Mouse (Mus musculus) large intestine, adult 2 months (tissue): ENCODE measurements at regions not wholly inside any gene's neighbourhood (a gene's known extent, or its start where the extent isn't known, plus 50 kb on each side); places are given as distances from the start of the nearest gene placed in this dataset.

Experiments used
- DNase-seq: peaks from one replicate; pipeline ENCODE4 v3.0.0-alpha.2; 2012; ENCODE audit warnings: low read depth, low spot score
- WGBS: fragments of 180-500 bp; shearing (Covaris S2); methylation state at CpG from one replicate; pipeline ENCODE4 v1.1.7; 2018; 5-methylcytosine and 5-hydroxymethylcytosine counted together

DNA sequence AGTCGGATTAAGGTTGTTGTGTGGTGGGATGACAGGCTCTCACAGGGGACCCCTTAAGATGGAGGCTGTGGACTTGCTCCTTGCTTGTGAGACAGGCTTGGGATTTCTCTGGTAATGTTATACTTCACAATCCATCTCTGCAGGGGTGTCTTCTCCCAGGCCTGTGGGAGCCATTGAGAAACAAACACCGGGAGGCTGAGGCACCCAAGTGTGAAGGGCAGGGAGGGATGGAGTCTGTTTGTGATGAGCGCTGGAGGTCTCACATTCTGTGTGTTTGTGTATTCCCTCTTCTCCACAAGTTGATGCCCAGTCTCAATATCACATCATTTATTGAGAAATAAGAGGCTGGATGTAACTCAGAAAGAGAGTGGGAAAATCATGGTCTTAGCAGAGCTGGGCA lies 483.9 kb upstream of the Tbx3 start:
- no peak for DNase-seq
- WGBS: 86% methylated on average over 3 of the region's 3 CpGs

DNA sequence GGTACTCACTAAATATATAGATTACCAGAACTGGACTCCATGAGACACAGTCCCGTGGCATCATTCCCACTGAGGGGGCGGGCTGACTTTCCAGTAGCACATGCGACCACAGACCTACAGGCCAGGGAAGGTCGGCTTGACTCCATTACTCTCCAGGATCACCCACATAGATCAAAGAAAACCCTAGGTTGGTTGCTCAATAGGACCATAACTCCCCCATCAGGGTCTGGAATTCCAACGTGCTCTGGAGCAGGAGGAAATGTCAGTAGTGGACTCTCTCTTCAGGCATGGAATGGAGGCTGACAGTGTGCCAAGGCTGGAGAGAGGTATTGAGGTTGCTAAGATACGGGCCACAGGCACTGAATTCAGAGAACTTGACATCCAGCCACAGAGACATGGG lies 482.0 kb upstream of the Tbx3 start:
- no peak for DNase-seq
- WGBS: 63% methylated on average over 6 of the region's 6 CpGs

DNA sequence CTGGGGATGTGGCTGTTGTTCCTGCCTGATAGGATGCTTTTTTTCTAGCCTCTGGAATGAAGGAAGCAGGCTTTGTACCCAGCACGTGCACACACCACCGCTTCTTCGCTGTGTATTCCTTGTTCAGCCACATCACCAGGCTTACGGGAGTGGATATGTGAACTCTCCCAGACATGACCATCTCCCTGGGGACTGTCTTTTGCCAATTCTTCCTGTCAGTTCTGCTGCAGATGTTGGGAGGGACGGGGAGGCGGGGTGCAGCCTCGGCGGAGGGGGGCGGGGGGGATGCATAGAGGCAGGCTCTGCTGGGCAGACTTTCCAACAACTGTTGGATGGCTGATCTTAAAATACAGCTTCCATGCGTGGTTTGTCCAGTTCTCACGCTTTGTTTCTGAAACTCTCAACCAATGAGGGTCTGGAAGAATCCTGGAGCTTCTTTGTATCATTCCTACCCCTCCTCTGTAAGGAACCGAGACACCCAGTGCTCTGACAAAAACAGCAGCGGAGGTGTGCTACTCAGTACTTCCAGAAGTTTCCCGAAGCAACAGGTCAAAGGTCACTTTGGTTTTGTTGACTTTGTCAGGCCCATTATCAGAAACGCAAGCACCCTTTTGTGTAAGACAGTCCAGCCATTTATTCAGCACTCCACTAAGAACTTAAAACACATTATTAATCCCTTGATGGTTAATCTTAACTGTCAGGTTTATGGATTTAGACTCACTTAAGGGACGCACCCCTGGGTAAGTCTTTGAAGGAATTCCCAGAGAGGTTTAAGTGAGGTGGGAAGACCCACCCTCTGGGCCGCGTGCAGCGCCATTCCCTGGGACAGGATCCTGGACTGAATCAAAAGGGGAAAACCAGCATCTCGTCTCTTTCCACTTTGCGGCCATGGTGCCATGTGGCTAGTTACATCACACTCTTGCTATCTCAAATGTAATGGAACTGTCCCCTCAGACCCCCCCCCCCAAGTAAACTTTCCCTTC lies 476.5 kb upstream of the Tbx3 start:
- no peak for DNase-seq
- 42% methylated on average over 21 of the region's 21 CpGs for WGBS

DNA sequence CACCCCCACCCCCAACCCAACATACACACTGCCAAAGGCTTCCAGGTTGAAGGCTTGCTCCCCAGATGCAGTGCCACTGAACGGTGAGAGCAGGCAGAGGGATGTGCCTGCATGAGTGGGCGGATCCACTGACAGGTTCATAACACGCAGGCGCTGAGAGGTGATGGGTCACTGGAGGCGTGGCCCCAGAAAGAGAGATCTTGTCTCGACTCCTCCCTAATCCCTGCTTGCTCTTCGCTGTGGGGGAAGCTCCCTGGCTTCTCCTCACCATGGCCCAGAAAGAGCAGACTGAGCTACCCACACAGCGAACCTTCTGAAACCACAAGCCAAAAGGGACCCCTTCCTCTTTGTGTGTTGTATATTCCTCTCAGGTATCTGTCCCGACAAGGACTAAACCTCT lies 470.6 kb upstream of the Tbx3 start:
- no peak for DNase-seq
- 69% methylated on average over 9 of the region's 9 CpGs for WGBS

DNA sequence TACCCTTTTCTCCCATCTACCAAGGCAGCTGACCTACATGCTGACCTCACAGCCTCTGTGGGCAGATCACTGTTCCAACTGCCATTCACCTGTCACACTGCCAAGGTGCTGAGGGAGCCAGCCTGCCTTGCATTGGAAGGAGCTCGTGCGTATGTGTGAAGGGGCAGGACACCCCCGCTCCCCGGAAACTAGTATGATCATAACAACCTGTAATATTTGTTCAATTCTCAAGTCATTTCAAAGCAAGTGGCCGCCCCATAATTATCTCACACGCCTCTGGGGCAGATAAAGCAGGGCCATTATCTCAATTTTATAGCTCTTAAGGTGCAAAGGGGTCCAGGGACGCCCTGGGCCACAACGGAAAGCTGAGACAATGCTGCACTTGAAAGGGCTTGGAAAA lies 469.2 kb upstream of the Tbx3 start:
- DNase-seq: peak; percentile 59
- WGBS: 35% methylated on average over 8 of the region's 8 CpGs

DNA sequence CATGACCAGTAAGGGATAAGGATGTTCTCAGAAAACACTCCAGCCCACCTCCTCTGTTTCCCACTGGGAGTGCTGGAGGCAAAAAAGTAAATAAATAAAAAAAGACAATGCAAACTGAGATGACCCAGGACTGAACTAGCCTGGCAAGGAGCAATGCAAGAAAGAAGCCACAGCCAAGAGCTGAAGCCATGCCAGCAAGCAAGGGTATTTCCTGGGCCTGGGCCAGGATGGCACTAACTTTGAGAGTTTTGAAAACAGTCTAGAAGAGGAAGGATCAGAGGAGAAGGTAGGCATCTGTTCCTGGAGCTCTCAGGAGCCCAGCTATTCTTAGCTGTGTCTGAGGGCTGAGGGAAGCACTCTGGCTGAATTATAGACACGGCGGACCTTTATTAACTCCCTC lies 465.7 kb upstream of the Tbx3 start:
- 32% methylated on average over 2 of the region's 2 CpGs for WGBS
- DNase-seq: no peak

DNA sequence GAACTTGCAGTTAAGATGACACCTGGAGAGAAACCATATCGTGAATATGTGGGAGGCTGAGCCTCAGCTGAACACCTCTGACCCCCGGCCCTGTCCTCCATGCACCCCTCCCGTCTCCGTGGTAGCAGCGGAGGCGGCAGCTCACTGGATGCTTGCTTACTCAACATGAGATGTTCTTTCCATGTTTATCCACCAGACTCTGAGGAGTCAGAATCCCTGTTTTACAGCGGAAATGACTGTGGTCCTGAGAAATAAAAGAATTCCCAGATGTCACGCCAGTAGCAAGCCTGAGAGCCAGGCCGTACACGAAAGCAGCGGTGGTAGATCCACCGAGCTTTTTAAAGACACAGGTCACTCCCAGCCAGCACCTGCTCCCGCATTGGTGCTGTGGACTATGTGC lies 462.4 kb upstream of the Tbx3 start:
- 78% methylated on average over 13 of the region's 13 CpGs for whole genome bisulfite sequencing
- no peak for DNase-seq

DNA sequence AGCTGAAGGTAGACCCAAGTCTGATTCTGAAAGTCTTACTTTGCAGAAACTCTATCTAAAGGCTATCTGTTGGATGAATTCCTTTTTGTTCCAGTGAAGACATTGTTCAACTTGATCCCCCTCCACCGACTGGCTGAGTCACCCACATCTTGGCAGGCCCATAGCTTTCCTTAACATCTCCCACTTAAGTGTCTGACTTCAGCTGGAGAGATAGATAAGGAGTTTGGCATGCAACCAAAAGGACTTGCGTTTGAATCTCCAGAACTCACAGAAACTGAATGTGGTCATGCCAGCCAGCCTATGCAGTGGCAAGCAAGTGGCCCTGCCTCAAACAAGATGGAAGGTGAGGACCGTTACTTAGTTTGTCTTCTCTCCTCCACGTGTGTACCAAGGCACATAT lies 457.3 kb upstream of the Tbx3 start:
- DNase-seq: no peak
- WGBS: 28% methylated on average over 4 of the region's 4 CpGs

DNA sequence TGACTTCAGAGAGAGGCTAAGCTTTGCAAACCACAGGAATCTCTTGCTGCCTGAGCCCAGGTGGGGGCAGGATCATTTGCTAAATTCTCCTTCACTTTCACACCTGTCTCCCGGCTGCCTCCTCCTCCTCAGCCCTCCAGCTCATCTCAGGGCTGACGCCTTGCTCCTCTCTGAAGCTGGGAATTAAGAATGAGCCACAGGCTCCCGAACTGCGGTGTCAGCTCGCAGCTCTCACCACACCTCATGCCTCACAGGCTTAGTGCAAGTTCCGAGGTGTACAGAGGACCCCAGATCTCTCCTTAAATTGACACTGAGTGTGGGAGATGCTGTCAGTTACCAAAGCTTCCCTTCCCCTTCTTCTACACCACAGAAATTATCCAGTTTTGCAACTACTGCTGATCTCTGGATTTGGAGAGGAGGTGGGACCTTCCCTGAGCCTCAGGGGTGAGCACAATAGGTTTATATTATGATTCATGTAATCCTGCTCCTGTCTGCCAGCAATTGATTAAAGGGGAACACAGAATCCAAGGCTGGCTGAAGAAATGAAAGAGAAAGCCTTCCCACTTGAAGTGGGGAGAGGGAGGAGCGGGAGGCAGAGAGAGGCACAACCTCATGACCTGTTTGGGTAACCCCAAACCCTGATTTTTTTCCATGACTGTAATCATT lies 456.6 kb upstream of the Tbx3 start:
- DNase-seq: no peak
- 65% methylated on average over 7 of the region's 7 CpGs for WGBS

DNA sequence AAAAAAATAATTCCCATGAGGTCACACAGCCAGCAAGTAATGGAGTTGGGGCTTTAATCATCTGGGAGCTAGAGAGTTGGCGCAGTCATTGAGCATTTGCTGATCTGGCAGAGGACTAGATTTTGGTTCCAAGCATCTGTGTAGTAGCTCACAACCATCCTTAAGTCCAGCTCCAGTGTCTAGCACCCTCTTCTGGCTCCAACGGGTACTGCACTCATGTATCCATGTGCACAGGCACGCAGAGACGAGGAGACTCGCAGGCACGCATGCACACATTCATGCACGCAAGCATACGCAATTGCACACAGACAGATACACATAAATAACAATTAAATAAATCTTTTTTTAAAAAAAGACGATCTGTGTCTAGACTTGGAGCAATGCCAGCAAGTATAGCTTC lies 455.5 kb upstream of the Tbx3 start:
- whole genome bisulfite sequencing: 91% methylated on average over 9 of the region's 9 CpGs
- no peak for DNase-seq

DNA sequence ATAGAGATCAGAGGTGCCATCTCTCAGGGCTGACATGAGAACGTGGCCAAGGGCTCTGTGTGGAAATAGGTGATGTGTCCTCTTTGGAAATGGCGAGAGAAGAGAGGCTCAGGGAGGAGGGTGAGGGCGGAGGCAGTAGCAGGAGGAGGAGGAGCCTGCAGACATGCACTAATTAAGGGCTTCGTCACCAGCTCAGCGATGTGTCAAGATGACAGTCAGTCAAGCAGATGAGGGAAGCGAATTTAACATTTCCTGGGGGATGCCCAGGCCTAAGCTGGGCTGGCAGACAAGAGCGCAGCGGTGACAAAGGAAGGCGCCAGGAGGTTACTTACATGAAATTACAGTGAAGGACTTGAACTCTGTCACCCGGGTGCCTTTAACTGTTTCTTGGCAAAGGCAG lies 455.1 kb upstream of the Tbx3 start:
- WGBS: 87% methylated on average over 10 of the region's 10 CpGs
- no peak for DNase-seq

DNA sequence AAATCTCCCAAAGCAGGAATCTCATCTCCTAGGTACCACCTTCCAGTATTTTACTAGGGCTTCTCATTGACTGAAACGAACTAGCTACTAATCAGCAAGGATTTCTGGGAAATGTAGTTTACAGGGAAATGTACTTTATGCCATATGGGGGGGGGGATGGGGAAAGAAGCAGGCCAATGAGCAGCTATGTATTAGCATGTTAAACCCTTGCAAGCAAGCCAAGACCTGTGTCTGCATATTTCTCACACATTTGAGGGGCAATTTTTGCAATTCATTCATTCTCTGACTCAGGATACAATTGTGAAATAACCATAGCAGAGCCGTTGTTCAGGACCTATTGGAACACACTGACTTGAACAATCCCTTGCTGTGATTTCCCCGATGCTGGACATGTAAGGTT lies 454.3 kb upstream of the Tbx3 start:
- DNase-seq: no peak
- 76% methylated on average over 3 of the region's 3 CpGs for WGBS

DNA sequence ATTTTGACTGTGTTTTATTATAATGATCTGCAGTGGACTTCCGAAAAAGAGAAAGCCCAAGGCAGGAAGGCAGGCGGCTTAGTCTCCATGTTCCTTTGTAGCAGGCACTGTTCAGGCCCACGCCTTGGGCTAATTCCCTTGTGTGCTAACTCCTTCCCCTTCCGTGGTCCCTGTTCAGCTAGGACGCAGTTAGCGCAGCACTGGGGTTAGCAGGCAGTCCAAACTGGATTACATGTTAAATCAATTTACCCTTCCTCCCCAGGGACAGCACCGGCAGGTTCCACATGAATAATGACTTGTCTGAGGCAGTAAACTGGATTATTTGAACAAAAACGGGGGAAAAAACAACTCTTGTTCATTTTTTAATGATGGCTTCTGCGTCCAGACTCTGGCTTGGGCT lies 453.4 kb upstream of the Tbx3 start:
- WGBS: 78% methylated on average over 9 of the region's 9 CpGs
- no peak for DNase-seq

DNA sequence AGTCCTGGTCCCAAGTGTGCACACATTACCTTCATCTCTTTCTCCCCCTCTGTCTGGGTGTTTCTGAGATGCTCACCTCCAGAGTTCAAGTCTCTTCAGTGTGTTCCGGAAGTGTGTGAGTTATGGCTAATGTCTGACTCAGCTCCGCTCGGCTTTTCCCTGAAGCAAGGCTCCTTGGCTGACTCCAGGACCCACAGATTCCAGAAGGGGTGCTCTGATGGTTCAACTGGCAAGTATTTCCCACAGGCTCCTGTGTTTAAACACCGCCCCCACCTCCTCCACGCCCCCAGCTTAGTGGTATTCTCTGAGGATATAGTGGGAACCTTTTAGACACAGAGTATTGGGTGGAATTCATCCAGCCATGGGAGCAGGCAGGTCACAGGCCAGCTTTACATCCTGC lies 441.8 kb upstream of the Tbx3 start:
- WGBS: 73% methylated on average over 5 of the region's 5 CpGs
- DNase-seq: no peak

DNA sequence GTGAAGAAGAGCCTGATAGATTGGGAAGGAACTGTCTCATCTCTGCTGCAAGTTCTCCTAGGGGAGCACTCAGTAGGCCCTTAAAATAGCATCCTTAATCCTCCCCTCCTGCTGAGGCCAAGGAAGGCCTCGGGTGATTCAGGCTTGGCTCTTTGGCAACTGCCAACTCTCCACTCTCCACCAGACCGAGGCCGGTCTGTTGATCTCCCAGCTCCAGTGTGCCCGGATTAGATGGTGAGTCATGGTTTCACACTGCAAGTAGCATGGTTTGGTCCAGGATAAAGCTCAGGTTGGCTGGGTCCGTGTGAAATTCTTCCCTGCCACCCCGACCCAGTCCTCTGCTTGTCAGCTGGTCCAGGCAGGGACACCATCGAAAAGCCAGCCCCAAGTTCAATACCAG lies 437.5 kb upstream of the Tbx3 start:
- WGBS: 76% methylated on average over 7 of the region's 7 CpGs
- DNase-seq: no peak

DNA sequence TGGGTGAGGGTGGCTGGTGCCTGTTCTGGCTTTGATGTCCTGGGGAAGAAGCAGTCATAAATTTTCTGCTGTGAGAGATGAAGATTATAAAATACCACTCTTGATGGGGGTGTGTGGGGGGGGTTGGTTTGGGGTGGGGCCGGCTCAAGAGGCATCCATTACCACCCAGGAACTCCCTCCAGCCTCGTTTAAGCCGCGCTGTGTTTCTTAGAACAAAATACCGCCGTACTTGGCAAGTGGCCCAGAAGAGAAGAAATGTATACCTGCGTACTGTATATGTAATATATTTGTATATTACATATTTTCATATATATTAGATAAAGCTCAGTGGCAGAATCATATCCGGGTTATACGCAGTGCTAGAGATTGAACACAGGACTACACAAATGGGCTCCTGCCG lies 434.6 kb upstream of the Tbx3 start:
- WGBS: 40% methylated on average over 10 of the region's 10 CpGs
- DNase-seq: no peak

DNA sequence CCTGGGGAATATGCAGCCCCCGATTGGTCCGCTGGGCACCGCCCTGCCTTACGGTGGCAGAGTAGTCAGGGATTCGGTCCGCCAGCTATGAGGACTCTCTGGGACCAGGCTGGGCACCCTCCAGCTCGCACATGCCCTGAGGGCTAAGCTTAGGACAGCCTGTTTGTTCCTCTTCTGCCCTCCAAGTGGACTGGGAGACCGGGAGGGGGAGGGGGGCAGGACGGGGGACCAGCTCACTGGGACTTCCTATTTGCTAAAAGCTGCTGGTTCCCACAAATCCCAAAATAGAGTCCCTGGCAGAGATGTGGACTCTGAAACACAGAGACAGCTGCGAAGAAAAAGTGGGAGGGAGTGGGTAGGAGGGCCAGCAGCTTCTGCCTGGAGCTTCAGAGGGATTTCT lies 423.6 kb upstream of the Tbx3 start:
- no peak for DNase-seq
- 71% methylated on average over 10 of the region's 10 CpGs for WGBS

DNA sequence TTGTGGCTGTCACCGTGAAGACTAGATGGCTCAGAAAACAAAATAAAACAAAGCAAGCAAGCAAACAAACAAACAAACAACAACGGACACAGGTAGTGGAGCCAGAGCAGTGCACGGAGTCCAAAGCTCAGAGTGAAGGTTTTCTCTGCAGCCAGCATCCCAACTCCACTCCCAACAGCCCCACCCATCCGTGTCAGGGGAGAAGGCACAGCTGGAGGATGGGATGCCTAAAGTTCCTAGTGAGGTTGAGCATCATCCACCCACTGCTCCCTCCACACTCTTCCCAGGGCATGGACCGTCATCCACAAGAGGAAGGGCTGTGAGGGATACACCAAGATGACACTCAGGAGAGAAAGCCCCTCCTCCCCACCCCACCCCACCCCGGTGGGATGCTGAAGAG lies 421.8 kb upstream of the Tbx3 start:
- 48% methylated on average over 6 of the region's 6 CpGs for WGBS
- DNase-seq: no peak

DNA sequence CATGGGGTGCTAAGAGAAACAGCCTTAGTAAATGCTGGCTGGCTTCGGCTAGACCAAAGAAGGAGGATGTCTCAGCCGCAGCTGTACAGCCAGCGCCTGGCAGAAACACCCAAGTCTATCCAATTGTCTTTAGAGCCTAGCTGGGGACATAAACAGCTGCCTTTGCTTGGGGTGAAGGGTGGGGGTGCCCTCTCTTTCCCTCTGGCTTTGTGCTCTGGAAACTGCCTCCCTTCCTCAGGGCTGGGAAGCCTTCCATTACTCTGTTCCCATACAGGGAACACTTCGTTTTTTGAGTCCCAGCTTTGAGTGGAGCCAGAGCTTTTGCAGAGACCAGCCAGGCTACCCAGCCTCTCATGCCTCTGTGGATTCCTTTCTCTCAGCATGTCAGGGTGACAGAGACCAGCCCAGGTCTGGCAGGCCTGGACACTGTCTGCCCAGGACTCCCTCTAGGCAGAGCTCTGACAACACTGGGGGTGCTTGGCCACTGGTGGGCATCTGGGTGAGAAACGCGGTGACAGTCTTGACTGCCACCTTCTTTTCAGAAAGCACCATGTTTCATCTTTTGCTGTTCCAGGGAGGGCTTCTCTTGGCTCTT lies 421.2 kb upstream of the Tbx3 start:
- WGBS: 72% methylated on average over 6 of the region's 6 CpGs
- no peak for DNase-seq

DNA sequence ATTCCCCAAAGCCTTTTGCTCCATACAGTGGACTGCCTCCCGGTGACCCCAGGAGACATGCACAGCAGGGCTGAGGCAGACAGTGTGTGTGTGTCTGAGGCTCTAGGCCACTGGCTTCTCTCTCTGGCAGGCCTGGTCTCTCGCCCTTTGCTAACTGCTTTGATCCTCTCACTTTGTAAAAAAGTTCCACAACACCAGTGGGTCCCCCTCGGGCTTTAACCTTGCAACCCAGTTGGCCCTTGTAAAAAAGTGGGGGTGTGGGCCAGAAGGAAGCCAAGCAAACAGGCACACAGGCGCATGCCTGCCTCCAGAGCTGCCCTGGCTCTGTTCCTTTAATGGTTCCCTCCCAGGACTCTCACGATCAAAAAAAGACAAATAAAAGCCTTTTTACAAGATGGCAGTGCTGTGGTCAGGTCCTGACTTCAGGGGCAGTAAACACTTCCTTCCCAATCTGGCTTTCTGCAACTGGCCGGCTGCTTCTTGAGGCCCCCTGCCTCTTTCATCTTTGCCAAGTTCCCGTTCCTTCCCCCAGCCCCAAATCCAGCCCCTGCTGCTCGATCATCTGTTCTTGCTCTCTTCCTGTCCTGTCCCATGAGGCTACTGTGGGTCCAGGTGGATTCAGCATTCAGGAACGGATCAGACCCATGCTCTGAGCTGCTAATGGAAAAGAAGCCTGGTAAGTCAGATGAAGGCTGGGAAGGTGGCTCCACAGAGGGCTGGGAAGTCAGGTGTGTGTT lies 419.0 kb upstream of the Tbx3 start:
- DNase-seq: no peak
- WGBS: 49% methylated on average over 9 of the region's 9 CpGs
